Mouse (Mus musculus): Measurements from ENCODE around the gene Uqcr11.

DNA sequence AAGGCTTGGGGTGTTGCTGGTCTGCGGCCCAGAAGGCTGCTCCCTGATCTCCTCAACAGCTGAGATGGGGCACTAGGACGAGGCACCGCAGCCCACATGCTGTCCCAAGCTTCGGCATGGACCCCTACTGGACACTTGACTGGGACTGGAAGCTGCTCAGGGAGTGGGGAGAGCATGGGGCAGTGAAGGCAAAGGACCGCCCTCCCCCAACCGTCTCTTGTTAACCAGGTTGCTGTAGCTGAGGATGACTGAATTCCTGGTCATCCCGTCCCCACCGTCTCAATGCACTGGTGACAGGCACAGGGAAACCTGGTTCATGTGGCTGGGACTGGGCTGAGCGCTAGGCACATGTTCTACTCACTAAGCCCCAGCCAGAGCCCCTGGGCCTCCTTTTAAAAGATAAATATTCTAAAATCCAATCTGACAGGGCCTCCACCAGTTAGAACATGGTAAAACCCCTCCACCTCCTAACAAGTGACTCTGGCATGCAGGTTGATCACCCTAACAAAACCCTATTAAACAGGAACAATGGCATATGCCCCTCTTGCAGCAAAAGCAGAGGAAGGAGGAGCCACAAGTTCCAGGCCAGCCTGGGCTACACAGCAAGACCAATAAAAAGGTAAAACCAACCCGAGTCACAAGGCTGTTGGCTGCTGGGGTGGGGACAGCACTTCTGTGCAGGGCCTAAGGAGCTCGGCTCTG, 9.7 kb downstream of the Uqcr11 start:
- TF ChIP-seq CTCF (IDR thresholded peaks at IDR 0.05; ENCODE audit: low read depth) (no peak), EP300 (optimal IDR thresholded peaks at IDR 0.05) (no peak)
